Mouse (Mus musculus) myocyte (in vitro differentiated cells): ENCODE measurements around the gene AA986860.

Source experiments
- CEBPB ChIP-seq: IDR thresholded peaks from 2 replicates; pipeline ENCODE4 v1.6.1; 2011; ENCODE audit warnings: mild to moderate bottlenecking, moderate library complexity; ENCODE audit not compliant: poor library complexity, insufficient read depth, severe bottlenecking
- TCF12 ChIP-seq: IDR thresholded peaks from one replicate; pipeline ENCODE4 v1.6.1; 2011; ENCODE audit warnings: mild to moderate bottlenecking, control low read depth; ENCODE audit not compliant: poor library complexity, insufficient read depth, severe bottlenecking

DNA sequence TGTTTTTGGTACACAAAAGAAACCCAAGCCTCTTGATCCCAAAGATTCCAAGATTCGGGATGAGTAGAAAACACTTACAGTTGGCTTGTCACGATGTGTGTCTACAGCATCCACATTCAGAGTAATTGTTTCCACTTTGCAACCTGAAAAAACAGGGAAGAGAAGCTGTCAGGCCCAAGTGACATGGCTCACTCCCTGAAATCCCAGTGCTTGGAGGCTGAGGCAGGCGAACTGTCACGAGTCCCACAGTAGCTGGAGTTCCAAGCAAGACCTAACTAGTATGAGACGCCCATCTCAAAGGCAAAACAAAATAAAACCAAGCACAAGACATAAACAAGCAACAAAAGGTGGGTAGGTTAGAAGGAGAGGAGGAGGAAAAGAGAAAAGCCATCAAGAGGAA is 33.2 kb upstream of the AA986860 start:
- no peak for TF ChIP-seq CEBPB
- no peak for TF ChIP-seq TCF12
